Mouse (Mus musculus) activated CD4-positive, CD25-positive, alpha-beta regulatory T cell, adult 9 weeks (primary cell): ENCODE data around the gene Gin1. TPM values are rescaled to one million over a fixed set of nuclear protein-coding genes. Genes with fewer than 3 reads are reported as not detected.

Source experiments
- polyA plus RNA-seq: library from polyadenylated mRNA; unstranded; fragments of 100-300 nt; shearing (Covaris generic); gene quantifications from one replicate; pipeline ENCODE4 v1.2.1, GENCODE M21; 2017

Gene Gin1
- polyA plus RNA-seq = 24.1 TPM

GRCm38 (mm10) chr1:97769904-97770753 lies at the start of gene Gin1, which contains the start of gene Ppip5k2:
TSS of gene Gin1 (plus strand) at chr1:97770172.
TSS of gene Ppip5k2 (minus strand) at chr1:97770411.

Other genes with a start within 250 kb of the Gin1 start
- 21.9 TPM for gene D1Ertd622e, start 108.1 kb upstream of the Gin1 start, polyA plus RNA-seq
- gene Ppip5k2, start 239 bp downstream of the Gin1 start, polyA plus RNA-seq = 68.2 TPM